8 mouse cellular contexts compared by ENCODE assay signal in genomic region chr5:135369787-135370654, GRCm38 (mm10). TPM values are rescaled to one million over a fixed set of nuclear protein-coding genes. Genes with fewer than 3 reads are reported as not detected.
DNase-seq lines count a peak whose midpoint lies in the region; ATAC-seq and TF ChIP-seq lines count a peak whose summit lies in the region.

Nsun5 (plus strand) TSS chr5:135369953.

- H3K9me3 ChIP-seq in embryonic facial prominence, embryonic 15.5 days (replicated peaks): no peaks in the 10 kb centered on the region
- no peaks in the 10 kb centered on the region for H3K9me3 ChIP-seq in kidney, embryonic 14.5 days (ENCODE audit: control insufficient read depth, low read length)
- no peaks in the 10 kb centered on the region for H3K9me3 ChIP-seq in limb, embryonic 15.5 days

- 1% methylated on average over 64 of the region's 64 CpGs for WGBS in bone marrow, adult 2 months
- WGBS in embryonic facial prominence, embryonic 15.5 days: under 1% methylated on average over 64 of the region's 64 CpGs
- under 1% methylated on average over 61 of the region's 64 CpGs for WGBS in kidney, embryonic 14.5 days
- under 1% methylated on average over 64 of the region's 64 CpGs for WGBS in limb, embryonic 15.5 days

- peak within 1 kb of the TSS; percentile 90 for H3K9ac ChIP-seq in embryonic facial prominence, embryonic 15.5 days
- peak within 1 kb of the TSS; percentile 69 for H3K9ac ChIP-seq in kidney, embryonic 14.5 days (ENCODE audit: low read depth, low read length)
- peak within 1 kb of the TSS; percentile 82 for H3K9ac ChIP-seq in limb, embryonic 15.5 days

- TF ChIP-seq CTCF in bone marrow, adult 2 months (IDR thresholded peaks at IDR 0.05; ENCODE audit: control insufficient read depth, insufficient read depth, low read length): no peak

- TF ChIP-seq POLR2A in bone marrow, adult 2 months (IDR thresholded peaks at IDR 0.05; ENCODE audit: borderline replicate concordance, control insufficient read depth, low read depth, low read length): no peak; the same call in 1 of the 2 replicates

- peak within 1 kb of the TSS; percentile 79 for H3K27ac ChIP-seq in bone marrow, adult 2 months (ENCODE audit: control insufficient read depth, insufficient read depth, low read depth, low read length, poor library complexity)
- H3K27ac ChIP-seq in embryonic facial prominence, embryonic 15.5 days (replicated peaks): peak within 1 kb of the TSS; percentile 89
- peak within 1 kb of the TSS; percentile 80 for H3K27ac ChIP-seq in kidney, embryonic 14.5 days (ENCODE audit: low read depth, low read length)
- peak within 1 kb of the TSS; percentile 87 for H3K27ac ChIP-seq in limb, embryonic 15.5 days

- peaks cover 36% of the 10 kb centered on the region for H3K36me3 ChIP-seq in embryonic facial prominence, embryonic 15.5 days
- peaks cover 31% of the 10 kb centered on the region for H3K36me3 ChIP-seq in kidney, embryonic 14.5 days (ENCODE audit: control insufficient read depth, insufficient read depth, low read length)
- H3K36me3 ChIP-seq in limb, embryonic 15.5 days: peaks cover 37% of the 10 kb centered on the region

- ATAC-seq in embryonic facial prominence, embryonic 15.5 days (ENCODE audit: insufficient number of reproducible peaks, low FRiP score, low TSS enrichment, low read depth): 0 out of 2 replicates have a peak, but pooled peaks have one; percentile 41
- ATAC-seq in kidney, embryonic 14.5 days (ENCODE audit: low FRiP score, low TSS enrichment): peak; percentile 71
- ATAC-seq in limb, embryonic 15.5 days (ENCODE audit: insufficient number of reproducible peaks, low FRiP score, low TSS enrichment, low read depth): peak; percentile 59

- no peaks in the 10 kb centered on the region; the same call in 1 of the 2 replicates for H3K4me1 ChIP-seq in bone marrow, adult 2 months (ENCODE audit: control insufficient read depth, insufficient read depth, low read length)
- peaks cover 14% of the 10 kb centered on the region for H3K4me1 ChIP-seq in embryonic facial prominence, embryonic 15.5 days
- peaks cover 8% of the 10 kb centered on the region for H3K4me1 ChIP-seq in kidney, embryonic 14.5 days (ENCODE audit: control insufficient read depth, insufficient read depth, low read length)
- H3K4me1 ChIP-seq in limb, embryonic 15.5 days: peaks cover 21% of the 10 kb centered on the region

- no peaks in the 10 kb centered on the region for H3K27me3 ChIP-seq in embryonic facial prominence, embryonic 15.5 days
- H3K27me3 ChIP-seq in kidney, embryonic 14.5 days (ENCODE audit: control insufficient read depth, insufficient read depth, low read length): no peaks in the 10 kb centered on the region
- H3K27me3 ChIP-seq in limb, embryonic 15.5 days: no peaks in the 10 kb centered on the region

- DNase-seq in 416B (ENCODE audit: low read depth): peak; percentile 97
- peak; percentile 83 to 94 for DNase-seq in heart, adult 9 months (ENCODE audit: low spot score in 2 of 2)
- DNase-seq in monocyte, adult 2 months (ENCODE audit: low read depth in 1 of 2, low spot score in 2 of 2): peak; percentile 72 to 88
- peak; percentile 89 to 93 for DNase-seq in spleen, postnatal 36 days (ENCODE audit: low spot score in 2 of 2)

- H3K4me2 ChIP-seq in embryonic facial prominence, embryonic 15.5 days (replicated peaks): peak within 1 kb of the TSS; percentile 82
- peak within 1 kb of the TSS; percentile 79 for H3K4me2 ChIP-seq in kidney, embryonic 14.5 days (replicated peaks; ENCODE audit: low read depth, low read length)
- peak within 1 kb of the TSS; percentile 74 for H3K4me2 ChIP-seq in limb, embryonic 15.5 days

- H3K4me3 ChIP-seq in bone marrow, adult 2 months (replicated peaks; ENCODE audit: control insufficient read depth, low read depth, low read length): peak within 1 kb of the TSS; percentile 89
- peak within 1 kb of the TSS; percentile 94 for H3K4me3 ChIP-seq in embryonic facial prominence, embryonic 15.5 days (replicated peaks)
- H3K4me3 ChIP-seq in kidney, embryonic 14.5 days (ENCODE audit: low read length): peak within 1 kb of the TSS; percentile 69
- H3K4me3 ChIP-seq in limb, embryonic 15.5 days: peak within 1 kb of the TSS; percentile 73

RNA-seq across cellular contexts. Expression of gene Nsun5, which starts in this region (rescaled TPM):
- 5.7 and 12.8 TPM in 2 replicates for polyA plus RNA-seq in bone marrow, adult 2 months (2011; ENCODE audit: insufficient read depth, insufficient read length, low replicate concordance, missing spikeins)
- 37.8 and 38.2 TPM in 2 replicates for polyA plus RNA-seq in embryonic facial prominence, embryonic 15.5 days (2015; fragmentation: Nextera tagmentation; extraction: Ambion mirVana)
- 27.1 and 29.2 TPM in 2 replicates for polyA plus RNA-seq in kidney, embryonic 14.5 days (2014; fragmentation: Nextera tagmentation; extraction: Ambion mirVana)
- 35.7 and 37.3 TPM in 2 replicates for polyA plus RNA-seq in limb, embryonic 15.5 days (2015; fragmentation: Nextera tagmentation; extraction: Ambion mirVana)

Comparison
In these comparisons a context has a peak if more than half of its experiments do, and no peak if none do; other contexts are left out.
1. Peak in every context shown above with its lines: DNase-seq, ATAC-seq, H3K4me3 ChIP-seq and H3K27ac ChIP-seq.